Mouse (Mus musculus) right cerebral cortex, postnatal 10 days (tissue): ENCODE measurements around the gene Plekhb1.

ENCODE experiments used
- DNase-seq, 2 experiments: peaks; one replicate each; pipeline ENCODE4 v3.0.0; 2021; ENCODE audit warnings: low spot score in 2 of 2

Gene Plekhb1

GRCm38 (mm10) chr7:100658093-100658578, 4.1 kb downstream of the Plekhb1 start:
- peak; percentile 65 to 68 for DNase-seq

- DNase-seq: peak; percentile 58 to 60
Measured at GRCm38 (mm10) chr7:100656739-100657138, 5.5 kb downstream of the Plekhb1 start.

GRCm38 (mm10) chr7:100654441-100654840, 7.8 kb downstream of the Plekhb1 start:
- DNase-seq: peak in 1 of 2 experiments; percentile 26

- DNase-seq: peak; percentile 78 to 90
Measured at GRCm38 (mm10) chr7:100653480-100654266, 8.5 kb downstream of the Plekhb1 start.

GRCm38 (mm10) chr7:100651011-100651410, 11.2 kb downstream of the Plekhb1 start:
- DNase-seq: peak in 1 of 2 experiments; percentile 47

DNA sequence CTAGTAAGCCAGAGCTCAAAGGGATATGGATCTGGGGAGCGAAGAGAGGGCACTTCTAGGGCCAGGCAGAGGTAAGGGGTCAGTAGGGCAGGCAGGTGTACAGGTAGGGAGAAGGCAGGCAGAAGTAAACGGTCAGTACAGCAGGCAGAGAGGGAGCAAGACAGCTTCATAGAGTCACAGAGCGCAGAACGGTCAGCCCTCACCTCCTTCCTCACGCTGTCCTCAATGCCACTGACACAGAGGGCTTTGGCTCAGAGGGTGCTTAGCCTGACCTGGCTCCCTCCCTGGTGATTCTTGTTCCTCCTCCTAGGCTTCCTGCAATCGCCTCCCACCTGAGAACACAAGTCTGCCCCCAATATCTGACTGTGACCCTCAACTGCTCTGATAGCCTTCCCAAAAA, 11.8 kb downstream of the Plekhb1 start:
- peak in 1 of 2 experiments; percentile 23 for DNase-seq

- no peak for DNase-seq
Measured at GRCm38 (mm10) chr7:100649826-100650225, 12.4 kb downstream of the Plekhb1 start.

GRCm38 (mm10) chr7:100649095-100649494, 13.1 kb downstream of the Plekhb1 start:
- no peak for DNase-seq

DNA sequence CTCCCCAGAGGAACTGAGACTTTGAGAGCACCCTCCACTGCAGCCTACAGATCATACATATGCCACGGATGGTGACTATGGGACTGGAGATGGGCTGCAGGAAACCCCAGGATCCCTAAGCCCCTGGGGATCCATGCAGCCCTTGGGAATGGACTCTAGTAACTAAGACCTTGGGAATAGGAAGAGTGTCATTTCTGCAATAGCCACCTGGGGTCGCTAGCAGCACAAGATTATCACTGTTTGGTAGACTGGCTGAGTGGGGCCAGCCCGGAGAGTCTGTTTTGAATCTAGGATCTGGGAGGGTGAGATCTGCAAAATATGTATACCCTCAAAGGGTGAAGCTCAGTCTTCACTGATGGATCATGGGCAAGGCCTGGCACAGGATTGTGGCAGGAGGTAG, 17.1 kb downstream of the Plekhb1 start:
- peak; percentile 74 to 84 for DNase-seq

GRCm38 (mm10) chr7:100642413-100642812, 19.8 kb downstream of the Plekhb1 start:
- no peak for DNase-seq

DNA sequence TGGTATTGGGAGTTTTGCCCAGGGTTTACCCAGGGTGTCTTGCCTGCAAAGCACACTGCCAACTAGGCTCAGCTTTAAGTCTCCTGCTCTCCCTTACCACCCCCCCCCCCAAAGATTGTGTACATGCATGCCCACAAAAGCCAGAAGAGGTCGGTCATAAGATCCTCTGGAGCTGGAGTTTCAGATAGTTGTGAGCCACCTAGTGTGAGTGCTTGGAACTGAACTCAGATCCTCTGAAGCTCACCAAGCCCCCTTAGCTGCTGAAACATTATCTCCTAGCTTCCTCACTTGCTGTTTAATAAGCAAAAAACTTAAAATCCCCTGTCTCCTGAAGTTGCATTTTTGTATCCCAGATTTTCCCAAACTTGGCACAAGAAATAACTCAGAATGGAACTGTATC, 24.6 kb downstream of the Plekhb1 start:
- no peak for DNase-seq

GRCm38 (mm10) chr7:100624538-100624937, 37.7 kb downstream of the Plekhb1 start:
- DNase-seq: no peak

- no peak for DNase-seq
Measured at GRCm38 (mm10) chr7:100622277-100622676, 39.9 kb downstream of the Plekhb1 start.

GRCm38 (mm10) chr7:100616121-100616857, 45.9 kb downstream of the Plekhb1 start:
- DNase-seq: no peak

GRCm38 (mm10) chr7:100608910-100609309, 53.3 kb downstream of the Plekhb1 start:
- DNase-seq: no peak

DNA sequence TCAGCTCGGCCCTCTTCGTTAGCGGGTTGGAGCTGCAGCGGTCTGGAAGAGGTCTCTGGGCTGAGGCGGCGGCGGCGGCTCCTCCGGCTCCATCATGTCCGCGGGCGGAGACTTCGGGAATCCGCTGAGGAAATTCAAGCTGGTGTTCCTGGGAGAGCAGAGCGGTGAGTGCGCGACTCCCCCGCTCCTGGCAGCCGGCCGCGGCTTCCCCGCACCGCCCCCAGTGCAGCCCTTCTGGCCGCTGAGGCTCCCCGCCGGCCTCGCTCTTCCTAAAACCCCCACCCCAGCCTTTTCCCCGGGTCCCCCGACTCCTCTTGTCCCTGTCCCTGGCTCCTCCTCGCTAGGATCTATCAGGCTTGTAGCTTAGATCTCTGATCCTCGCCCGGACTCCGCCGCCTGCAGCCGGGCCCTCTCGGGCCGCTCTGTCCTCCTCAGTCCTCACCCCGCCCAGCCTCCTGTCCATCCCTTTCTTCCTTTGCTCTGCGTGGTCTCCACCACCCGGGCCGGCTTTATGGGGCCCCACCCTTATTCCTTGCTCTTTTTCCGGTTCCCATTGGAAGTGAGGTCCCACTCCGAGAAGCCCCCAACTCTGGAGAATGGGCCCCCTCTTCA, 54.0 kb downstream of the Plekhb1 start, which contains the start of gene Mrpl48:
Mrpl48 (minus strand) TSS at position 172 of the 612 bp plus-strand sequence.
- peak; percentile 74 to 75 for DNase-seq

DNA sequence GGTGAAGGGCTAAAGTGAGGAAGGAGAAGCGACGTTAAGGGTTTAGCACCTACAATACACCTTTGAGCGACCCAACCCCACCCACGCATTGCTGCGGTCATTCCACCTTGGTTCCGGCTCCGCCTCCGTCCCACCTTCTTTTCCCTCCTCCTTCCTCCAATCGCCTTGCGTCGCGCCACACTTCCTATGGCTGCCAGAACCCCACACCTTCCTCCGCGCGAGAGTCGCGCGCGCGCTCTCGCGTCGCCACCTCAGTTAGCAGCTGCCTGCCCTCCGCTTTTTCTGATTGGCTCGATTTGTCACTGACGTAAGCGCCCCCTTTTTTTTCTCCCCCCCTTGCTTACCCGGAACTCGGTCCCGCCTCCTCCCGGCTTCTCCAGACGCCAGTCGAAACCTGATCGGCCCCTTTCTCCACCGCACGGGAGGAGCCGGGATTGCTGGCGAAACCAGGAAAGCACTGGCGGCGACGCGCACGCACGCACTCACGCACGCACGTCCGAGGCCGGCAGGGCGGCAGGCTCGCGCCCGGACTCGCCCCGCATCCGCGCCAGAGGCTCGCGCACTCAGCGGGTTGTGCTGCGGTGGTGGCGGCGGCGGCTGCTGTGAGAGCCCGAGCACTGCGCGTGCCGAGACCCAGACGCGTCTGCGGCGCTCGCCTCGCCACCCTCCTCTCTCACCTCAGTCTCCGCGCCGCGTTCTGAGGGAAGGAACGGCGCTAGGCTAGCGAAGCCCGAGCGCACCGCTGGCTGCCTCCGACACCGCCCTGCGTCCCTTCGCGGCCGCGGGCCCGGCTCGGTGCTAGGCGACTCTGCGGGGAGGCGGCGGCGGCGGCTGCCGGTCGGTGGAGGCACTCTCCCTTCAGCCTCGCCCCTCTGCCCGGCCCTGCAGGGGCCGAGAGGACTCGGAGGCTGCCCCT, 54.7 kb downstream of the Plekhb1 start, which contains the start of gene Rab6a:
Rab6a (plus strand) TSS at position 197 of the 916 bp plus-strand sequence.
- peak; percentile 99 for DNase-seq

GRCm38 (mm10) chr7:100600211-100600610, 62.0 kb downstream of the Plekhb1 start:
- DNase-seq: no peak

- DNase-seq: no peak
Measured at GRCm38 (mm10) chr7:100593349-100593748, 68.9 kb downstream of the Plekhb1 start.
